Mouse (Mus musculus) right cerebral cortex, postnatal 10 days (tissue): Measurements from ENCODE around the gene Pde6b.

Source experiments
- DNase-seq, 2 experiments: peaks; one replicate each; pipeline ENCODE4 v3.0.0; 2021; ENCODE audit warnings: low spot score in 2 of 2

Pde6b gene

GRCm38 (mm10) chr5:108462446-108462845 is 74.3 kb downstream of the Pde6b start:
- no peak for DNase-seq

GRCm38 (mm10) chr5:108465131-108465891 is 77.1 kb downstream of the Pde6b start:
- DNase-seq = no peak

DNA sequence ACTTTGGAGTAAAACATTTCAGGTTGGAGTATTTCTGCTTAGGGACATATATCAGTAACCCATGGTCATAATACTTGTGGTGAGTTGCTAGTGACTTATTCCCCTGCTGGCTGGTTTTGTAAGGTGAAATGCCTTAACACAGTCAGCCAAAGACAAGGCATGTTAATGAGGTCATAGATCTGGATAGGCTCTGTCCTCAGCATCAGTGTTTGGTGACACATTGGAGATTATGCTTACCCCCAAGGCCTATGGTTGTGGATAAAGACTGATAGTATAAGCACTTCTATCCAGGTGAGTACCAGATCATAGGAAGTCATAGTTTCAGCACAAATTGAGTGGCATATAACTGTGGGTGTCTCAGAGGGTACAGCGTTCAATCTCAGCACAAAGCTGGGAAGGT is 78.5 kb downstream of the Pde6b start:
- DNase-seq = no peak

DNA sequence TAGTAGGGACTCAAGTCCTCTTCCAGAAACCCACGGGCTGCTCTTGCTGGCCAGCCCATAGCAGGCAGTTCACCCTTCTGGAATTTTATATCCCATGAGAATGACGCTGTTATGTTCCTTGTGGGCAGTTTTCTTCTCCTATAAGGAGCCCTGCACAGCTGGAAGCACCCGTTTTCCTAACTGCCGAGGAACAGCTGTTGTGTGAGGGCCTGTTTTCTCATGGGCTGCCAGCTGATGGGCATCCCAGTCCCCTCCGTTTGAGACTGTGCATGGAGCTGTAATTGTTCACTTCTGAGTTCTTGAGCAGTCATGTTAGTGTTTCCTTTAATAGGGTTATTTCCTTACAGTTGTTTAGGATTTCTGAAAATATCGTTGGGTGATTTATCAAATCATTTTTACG is 81.4 kb downstream of the Pde6b start:
- no peak for DNase-seq

DNA sequence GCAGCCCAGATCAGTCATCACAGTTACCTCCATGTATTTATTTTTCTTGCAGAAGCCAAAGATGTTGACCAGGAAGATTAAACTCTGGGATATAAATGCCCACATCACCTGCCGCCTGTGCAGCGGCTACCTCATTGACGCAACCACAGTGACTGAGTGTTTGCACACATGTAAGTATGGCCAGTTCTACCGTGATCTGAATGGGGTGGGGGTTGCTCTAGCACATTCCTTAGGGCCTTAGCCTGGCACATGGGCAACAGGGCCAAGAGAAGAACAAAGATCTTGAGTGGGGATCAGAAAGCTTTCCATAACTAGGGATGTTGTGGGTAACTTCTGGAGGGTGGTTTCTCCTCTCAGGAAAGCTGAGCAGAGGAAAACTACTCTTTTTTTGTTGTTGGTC is 85.5 kb downstream of the Pde6b start:
- DNase-seq = no peak

DNA sequence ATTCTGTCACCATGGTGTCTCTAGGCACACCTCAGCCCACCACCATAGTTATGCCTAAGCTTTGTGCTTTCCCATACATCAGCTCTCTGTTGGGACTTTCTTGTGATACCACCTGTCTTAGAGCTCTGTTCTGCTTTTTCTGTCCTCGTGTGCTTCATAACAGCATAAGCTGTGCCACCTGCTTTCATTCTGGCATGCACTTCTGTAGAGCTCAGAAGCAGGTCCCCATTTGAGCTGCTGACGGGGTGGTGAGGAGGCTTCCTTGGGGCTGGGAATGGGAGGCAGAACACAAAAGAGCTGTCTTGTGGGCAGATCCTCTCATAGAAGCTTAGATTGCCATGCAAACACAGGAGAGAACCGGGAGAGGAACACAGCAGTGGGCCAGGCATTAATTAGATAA is 87.8 kb downstream of the Pde6b start:
- peak in 1 of 2 experiments; percentile 33 for DNase-seq
